Mouse (Mus musculus): ENCODE measurements around the gene Arl3. TPM values are rescaled to one million over a fixed set of nuclear protein-coding genes. Genes with fewer than 3 reads are reported as not detected.

Gene Arl3
- total and polyA plus RNA-seq, 2 experiments from 2014 or later, result 98.1 to 202 TPM

DNA sequence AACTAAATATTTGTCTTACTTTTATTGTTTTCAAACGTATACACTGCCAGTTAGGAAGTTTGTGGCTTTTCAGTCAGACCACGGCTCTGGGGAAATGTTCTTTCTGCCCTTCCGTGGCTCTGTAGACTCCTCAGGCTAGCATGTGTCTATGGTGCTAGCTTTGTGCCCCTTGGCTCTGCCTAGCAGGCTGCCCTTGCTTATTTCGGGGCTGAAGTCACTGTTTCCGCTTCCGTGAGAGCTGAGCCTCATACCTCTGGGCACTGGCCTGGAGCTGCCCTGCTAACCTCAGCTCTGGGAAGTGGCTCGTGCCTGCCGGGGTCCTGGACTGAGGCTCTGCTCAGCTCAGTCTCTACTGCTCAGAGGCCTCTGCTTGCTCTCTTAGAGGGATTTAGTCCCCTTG lies 77.9 kb downstream of the Arl3 start:
- H3K4me1 ChIP-seq (ENCODE audit: insufficient read depth), result no peaks in the 10 kb centered on the region
- no peak for ATAC-seq
- no peak overlapping the region for H3K4me2 ChIP-seq (ENCODE audit: low read depth)
- no peaks in the 10 kb centered on the region for H3K36me3 ChIP-seq (ENCODE audit: insufficient read depth)
- no peak overlapping the region for H3K4me3 ChIP-seq (ENCODE audit: low read depth, low read length)
- no peaks in the 10 kb centered on the region for H3K27me3 ChIP-seq (ENCODE audit: insufficient read depth, low read length)
- no peaks in the 10 kb centered on the region for H3K9me3 ChIP-seq (ENCODE audit: low read length)
- WGBS, result 81% methylated on average over 8 of the region's 8 CpGs
- no peak for DNase-seq
- no peak overlapping the region for H3K9ac ChIP-seq
- TF ChIP-seq CTCF (IDR thresholded peaks at IDR 0.05; ENCODE audit: low read depth), result no peak
- no peak overlapping the region for H3K27ac ChIP-seq (ENCODE audit: low read depth, low read length)

DNA sequence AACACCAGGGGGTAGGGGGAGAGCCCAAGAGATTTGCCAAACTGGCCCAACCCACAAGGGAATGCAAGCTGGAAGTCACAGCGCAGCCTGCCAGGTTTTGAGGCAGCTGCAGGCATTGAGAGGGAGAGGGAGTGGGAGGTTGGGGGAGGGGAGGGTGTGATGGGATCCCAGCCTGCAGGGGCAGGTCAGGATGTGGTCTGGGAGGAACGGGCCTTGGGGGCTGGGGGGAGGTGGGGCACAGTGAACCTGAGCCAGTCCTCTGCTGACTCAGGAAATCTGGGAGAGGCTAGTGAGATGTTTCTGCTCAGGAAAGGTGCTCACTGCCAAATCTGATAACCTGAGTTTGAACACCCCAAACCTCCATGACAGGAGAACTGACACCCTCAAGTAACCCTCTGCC lies 82.4 kb downstream of the Arl3 start:
- H3K27me3 ChIP-seq (ENCODE audit: insufficient read depth, low read length), result no peaks in the 10 kb centered on the region
- no peak for DNase-seq
- H3K9ac ChIP-seq, result no peak overlapping the region
- ATAC-seq, result no peak
- 0% methylated on average over 2 of the region's 2 CpGs for WGBS
- H3K4me3 ChIP-seq (ENCODE audit: low read depth, low read length), result no peak overlapping the region
- no peak overlapping the region for H3K4me2 ChIP-seq (ENCODE audit: low read depth)
- no peak for TF ChIP-seq CTCF (IDR thresholded peaks at IDR 0.05; ENCODE audit: low read depth)
- no peaks in the 10 kb centered on the region for H3K9me3 ChIP-seq (ENCODE audit: low read length)
- H3K4me1 ChIP-seq (ENCODE audit: insufficient read depth), result no peaks in the 10 kb centered on the region
- H3K27ac ChIP-seq (ENCODE audit: low read depth, low read length), result no peak overlapping the region
- H3K36me3 ChIP-seq (ENCODE audit: insufficient read depth), result peaks cover 12% of the 10 kb centered on the region; the same call in 1 of the 2 replicates

DNA sequence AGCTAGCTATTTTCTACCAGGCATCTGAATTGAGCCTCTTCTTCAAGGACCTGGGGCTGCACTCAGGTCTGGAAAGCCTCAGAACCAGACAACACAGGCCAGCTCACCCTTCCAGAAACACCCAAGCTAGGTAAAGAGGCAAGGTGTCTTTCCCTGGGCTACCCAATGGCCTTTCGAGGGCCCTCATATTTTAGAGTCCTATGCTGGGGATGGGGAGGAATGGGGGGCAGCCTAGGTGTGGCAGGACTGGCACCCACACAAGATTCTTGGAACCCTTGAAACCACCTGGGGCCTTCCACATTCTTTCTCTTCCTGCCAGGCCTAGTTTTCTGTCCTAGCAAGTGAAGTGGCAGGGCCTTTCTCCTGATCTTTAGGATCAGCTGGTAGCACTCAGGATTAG lies 83.5 kb downstream of the Arl3 start:
- no peak overlapping the region for H3K4me2 ChIP-seq (ENCODE audit: low read depth)
- no peak overlapping the region for H3K27ac ChIP-seq (ENCODE audit: low read depth, low read length)
- no peak overlapping the region for H3K9ac ChIP-seq
- 0 out of 2 replicates have a peak, but pooled peaks cover under 1% of the 10 kb centered on the region for H3K4me1 ChIP-seq (ENCODE audit: insufficient read depth)
- 91% methylated on average over 1 of the region's 1 CpGs for WGBS
- no peak overlapping the region for H3K4me3 ChIP-seq (ENCODE audit: low read depth, low read length)
- no peaks in the 10 kb centered on the region for H3K27me3 ChIP-seq (ENCODE audit: insufficient read depth, low read length)
- ATAC-seq (no peak), DNase-seq (no peak)
- H3K36me3 ChIP-seq (ENCODE audit: insufficient read depth), result peaks cover 16% of the 10 kb centered on the region; the same call in 1 of the 2 replicates
- no peak for TF ChIP-seq CTCF (IDR thresholded peaks at IDR 0.05; ENCODE audit: low read depth)
- H3K9me3 ChIP-seq (ENCODE audit: low read length), result no peaks in the 10 kb centered on the region

DNA sequence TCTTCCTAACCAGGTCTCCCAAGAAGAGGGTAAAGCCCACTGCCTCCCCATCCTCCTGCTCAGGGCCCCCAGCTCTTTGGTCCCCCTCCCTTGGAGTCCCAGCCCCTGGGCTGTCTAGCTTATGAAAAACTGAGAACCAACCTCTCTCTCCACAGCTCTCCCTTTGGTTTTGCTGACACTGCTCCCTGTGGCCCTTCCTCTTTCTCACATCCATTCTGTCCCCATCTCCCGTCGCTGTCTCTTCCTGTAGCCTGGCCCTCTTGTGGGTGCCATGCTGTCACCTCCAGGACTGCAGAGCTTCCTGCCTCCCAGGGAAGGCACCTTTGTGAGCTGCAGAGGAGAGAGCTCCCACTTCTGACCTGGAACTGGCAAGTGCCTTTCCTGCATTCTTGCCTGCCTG lies 86.3 kb downstream of the Arl3 start:
- ATAC-seq, result no peak
- DNase-seq, result no peak
- peaks cover 20% of the 10 kb centered on the region for H3K36me3 ChIP-seq (ENCODE audit: insufficient read depth)
- H3K27ac ChIP-seq (ENCODE audit: low read depth, low read length), result no peak overlapping the region
- H3K9ac ChIP-seq, result no peak overlapping the region
- 84% methylated on average over 2 of the region's 2 CpGs for WGBS
- H3K4me2 ChIP-seq (ENCODE audit: low read depth), result no peak overlapping the region
- peaks cover 9% of the 10 kb centered on the region for H3K4me1 ChIP-seq (ENCODE audit: insufficient read depth)
- no peak overlapping the region for H3K4me3 ChIP-seq (ENCODE audit: low read depth, low read length)
- no peaks in the 10 kb centered on the region for H3K27me3 ChIP-seq (ENCODE audit: insufficient read depth, low read length)
- no peak for TF ChIP-seq CTCF (IDR thresholded peaks at IDR 0.05; ENCODE audit: low read depth)
- H3K9me3 ChIP-seq (ENCODE audit: low read length), result no peaks in the 10 kb centered on the region

DNA sequence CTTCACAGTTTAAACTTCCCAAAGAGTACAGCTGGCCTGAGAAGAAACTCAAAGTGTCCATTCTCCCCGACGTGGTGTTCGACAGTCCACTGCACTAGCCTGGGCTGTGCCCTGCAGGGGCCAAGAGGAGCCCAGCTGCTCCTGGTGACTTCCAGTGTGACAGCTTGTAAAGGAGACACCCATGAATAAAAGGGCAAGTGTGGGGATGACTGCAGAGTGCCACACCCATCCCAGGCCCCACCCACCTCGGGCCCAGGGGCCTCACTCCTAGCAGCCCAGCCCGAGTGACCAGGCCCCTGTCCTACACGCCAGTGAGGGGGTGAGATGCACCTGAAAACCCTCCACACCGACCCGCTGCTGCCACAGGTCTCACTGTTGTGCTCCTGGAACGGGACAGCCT lies 87.2 kb downstream of the Arl3 start:
- peaks cover 9% of the 10 kb centered on the region for H3K4me1 ChIP-seq (ENCODE audit: insufficient read depth)
- no peak overlapping the region for H3K4me3 ChIP-seq (ENCODE audit: low read depth, low read length)
- no peak for ATAC-seq
- no peak overlapping the region for H3K4me2 ChIP-seq (ENCODE audit: low read depth)
- no peak for TF ChIP-seq CTCF (IDR thresholded peaks at IDR 0.05; ENCODE audit: low read depth)
- H3K27me3 ChIP-seq (ENCODE audit: insufficient read depth, low read length), result no peaks in the 10 kb centered on the region
- H3K9ac ChIP-seq, result no peak overlapping the region
- no peaks in the 10 kb centered on the region for H3K9me3 ChIP-seq (ENCODE audit: low read length)
- no peak for DNase-seq
- 81% methylated on average over 9 of the region's 9 CpGs for WGBS
- peaks cover 22% of the 10 kb centered on the region for H3K36me3 ChIP-seq (ENCODE audit: insufficient read depth)
- no peak overlapping the region for H3K27ac ChIP-seq (ENCODE audit: low read depth, low read length)

DNA sequence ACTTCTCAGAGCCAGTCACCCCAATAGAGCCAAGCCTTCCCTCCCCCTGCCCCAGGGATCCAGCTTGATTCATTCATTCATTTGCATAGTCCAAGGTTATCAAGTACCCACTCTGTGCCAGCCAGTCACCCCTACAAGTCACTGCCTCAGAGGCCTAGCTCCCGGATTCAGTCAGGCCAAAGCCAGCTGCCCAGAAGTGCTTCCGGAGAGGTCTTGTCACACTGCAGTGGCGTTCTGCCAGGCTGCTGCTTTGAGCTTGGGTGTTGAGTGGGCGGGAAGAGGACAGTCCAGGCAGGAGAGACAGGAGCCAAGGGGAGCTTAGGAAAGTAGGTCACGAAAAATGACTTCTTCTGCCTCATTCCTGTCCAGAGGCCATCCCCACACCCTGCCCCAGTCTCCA lies 88.5 kb downstream of the Arl3 start:
- 54% methylated on average over 5 of the region's 5 CpGs for WGBS
- H3K9ac ChIP-seq, result no peak overlapping the region
- no peak for DNase-seq

DNA sequence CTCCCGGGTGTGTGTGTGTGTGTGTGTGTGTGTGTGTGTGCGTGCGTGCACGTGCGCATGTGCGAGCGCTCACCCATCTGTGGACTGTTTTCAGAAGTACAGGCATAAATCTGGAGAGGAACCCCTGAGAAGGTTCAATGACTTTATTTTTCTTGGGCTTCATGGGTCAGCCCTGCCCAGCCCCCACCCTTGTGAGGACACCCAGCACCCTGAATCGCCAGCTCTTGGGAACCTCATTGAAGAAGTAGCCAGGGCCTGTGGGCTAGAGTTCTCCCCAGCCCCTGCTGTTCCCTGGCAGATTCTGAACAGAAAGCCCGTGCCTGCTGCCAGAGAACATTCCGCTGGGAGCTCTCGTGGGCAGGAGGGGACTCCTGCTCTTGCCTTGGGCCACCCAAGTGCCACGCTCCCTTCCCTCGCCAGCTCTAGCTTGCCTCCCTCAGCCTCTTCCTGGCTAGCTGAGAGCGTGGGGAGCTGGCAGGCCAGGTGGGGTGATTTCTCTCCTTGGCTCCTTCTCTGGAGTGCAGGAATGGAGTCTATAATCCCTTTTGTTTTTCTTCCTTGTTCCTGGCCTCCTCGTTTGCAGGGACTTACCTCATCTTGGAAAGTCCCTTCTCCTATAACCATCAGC lies 89.2 kb downstream of the Arl3 start:
- ATAC-seq, result peak; percentile 70
- H3K4me1 ChIP-seq (ENCODE audit: insufficient read depth), result peaks cover 9% of the 10 kb centered on the region
- peak; percentile 65 for DNase-seq
- H3K36me3 ChIP-seq (ENCODE audit: insufficient read depth), result peaks cover 35% of the 10 kb centered on the region
- no peak overlapping the region for H3K9ac ChIP-seq
- no peaks in the 10 kb centered on the region for H3K27me3 ChIP-seq (ENCODE audit: insufficient read depth, low read length)
- no peak for TF ChIP-seq CTCF (IDR thresholded peaks at IDR 0.05; ENCODE audit: low read depth)
- no peak overlapping the region for H3K4me3 ChIP-seq (ENCODE audit: low read depth, low read length)
- H3K9me3 ChIP-seq (ENCODE audit: low read length), result no peaks in the 10 kb centered on the region
- WGBS, result 43% methylated on average over 15 of the region's 15 CpGs
- peak overlapping the region; percentile 66 for H3K27ac ChIP-seq (ENCODE audit: low read depth, low read length)
- no peak overlapping the region for H3K4me2 ChIP-seq (ENCODE audit: low read depth)

More for the DNA sequence above, 88.5 kb downstream of the Arl3 start:
- Histone ChIP-seq H3K36me3 (ENCODE audit: insufficient read depth) (peaks cover 33% of the 10 kb centered on the region), H3K4me2 (ENCODE audit: low read depth) (no peak overlapping the region), H3K4me3 (ENCODE audit: low read depth, low read length) (no peak overlapping the region), H3K27me3 (ENCODE audit: insufficient read depth, low read length) (no peaks in the 10 kb centered on the region), H3K4me1 (ENCODE audit: insufficient read depth) (peaks cover 9% of the 10 kb centered on the region), H3K27ac (ENCODE audit: low read depth, low read length) (peak overlapping the region; percentile 66; the same call in 1 of the 2 replicates), H3K9me3 (ENCODE audit: low read length) (no peaks in the 10 kb centered on the region)
- 0 out of 2 replicates have a peak, but pooled peaks have one; percentile 7 for ATAC-seq
- TF ChIP-seq CTCF (IDR thresholded peaks at IDR 0.05; ENCODE audit: low read depth), result no peak

Measured in forebrain, postnatal 0 days (tissue).